Mouse (Mus musculus) lung, adult 2 months (tissue): Measurements from ENCODE around the gene Rab26.
A peak's percentile ranks its signal among the peaks of the same experiment; 100 is the strongest.

ENCODE experiments used
- CTCF ChIP-seq: fragments of 200-500 bp; IDR thresholded peaks from 2 replicates; pipeline ENCODE4 v1.5.1; 2011; ENCODE audit warnings: mild to moderate bottlenecking, low read length, control low read depth; ENCODE audit not compliant: insufficient read depth
- POLR2A ChIP-seq: fragments of 200-500 bp; IDR thresholded peaks from 2 replicates; pipeline ENCODE4 v1.6.1; 2011; ENCODE audit warnings: low read depth, mild to moderate bottlenecking, control low read depth, low read length, borderline replicate concordance; ENCODE audit errors: extremely low read depth

DNA sequence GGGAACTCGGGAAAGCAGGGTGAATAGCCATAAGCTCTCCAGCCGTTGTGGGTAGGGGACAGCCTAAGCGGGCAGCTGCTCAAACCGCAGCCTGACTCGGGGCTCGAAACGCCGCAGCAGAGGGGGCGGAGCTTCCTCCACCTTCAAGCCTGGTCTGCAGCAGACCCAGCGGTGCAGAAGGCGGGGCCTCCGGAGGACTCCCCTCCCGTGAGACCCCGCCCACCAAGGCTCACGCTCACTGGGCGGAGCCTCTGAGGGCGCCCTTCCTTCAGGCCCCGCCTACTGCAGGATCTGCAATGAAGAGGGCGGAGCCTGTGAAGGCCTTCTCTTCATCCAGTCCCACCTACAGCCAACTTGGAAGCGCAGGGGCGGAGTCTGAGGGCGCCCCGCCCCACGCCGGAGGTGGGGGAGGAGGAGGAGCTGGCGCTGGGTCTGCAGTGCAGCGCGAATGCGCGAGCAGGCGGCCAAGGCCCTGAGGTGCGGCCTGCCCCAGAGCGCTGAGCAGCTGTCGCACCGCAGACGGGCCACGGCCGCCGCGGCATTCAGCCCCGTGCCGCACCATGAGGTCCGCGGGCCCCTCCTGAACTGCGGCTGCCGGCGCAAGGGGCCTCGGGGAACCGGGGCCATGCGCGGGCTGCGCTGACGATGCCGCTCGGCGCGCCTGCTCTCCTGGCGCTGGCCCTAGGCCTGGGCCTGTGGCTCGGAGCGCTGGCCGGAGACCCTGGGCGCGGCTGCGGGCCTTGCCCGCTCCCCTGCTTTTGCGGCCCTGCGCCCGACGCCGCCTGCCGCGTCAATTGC, 15.8 kb upstream of the Rab26 start, which contains the start of gene Pkd1:
- TF ChIP-seq CTCF (no peak), POLR2A (peak; percentile 96)
